In genomic region chr15:80930048-80930571, GRCm38 (mm10) we compare ENCODE assay signal across 9 mouse cellular contexts. TPM values are rescaled to one million over a fixed set of nuclear protein-coding genes. Genes with fewer than 3 reads are reported as not detected.
A peak's percentile ranks its signal among the peaks of the same experiment; 100 is the strongest.
DNase-seq lines count a peak whose midpoint lies in the region; ATAC-seq and TF ChIP-seq lines count a peak whose summit lies in the region.
"Had no signal": no experiment of that assay in that cellular context is flagged by ENCODE, and none has a peak within 500 bp of the region (broad histone marks: within the 10 kb centered on the region; RNA-seq: fewer than 3 reads in every experiment).

No protein-coding gene starts in this region.

- WGBS in heart, embryonic 13.5 days, result 24% methylated on average over 13 of the region's 16 CpGs
- WGBS in embryonic facial prominence, embryonic 12.5 days, result 3% methylated on average over 14 of the region's 16 CpGs

- intact Hi-C loops in heart, postnatal 14 days (cut with DNase I), result no loop called here
- intact Hi-C loops in left cerebral cortex, postnatal 10 days (cut with DNase I), result no loop called here

- no peak overlapping the region for H3K9ac ChIP-seq in heart, embryonic 13.5 days
- no peak overlapping the region for H3K9ac ChIP-seq in ES-E14 (ENCODE audit: insufficient read depth, low read depth, low read length, poor library complexity, severe bottlenecking)
- no peak overlapping the region for H3K9ac ChIP-seq in embryonic facial prominence, embryonic 12.5 days

- no peak for DNase-seq in heart, postnatal 14 days
- no peak for DNase-seq in ES-E14 (ENCODE audit: low read depth, low spot score)
- peak; percentile 17 for DNase-seq in lung, postnatal 36 days
- no peak for DNase-seq in left cerebral cortex, postnatal 10 days (ENCODE audit: extremely low spot score in 1 of 2, low spot score in 2 of 2)
- DNase-seq in ovary, postnatal 14 days (ENCODE audit: low spot score), result no peak
- DNase-seq in heart, adult 9 months (ENCODE audit: low spot score in 2 of 2), result no peak
- DNase-seq: cerebellum, adult 11 months had no signal

- peaks cover 5% of the 10 kb centered on the region for H3K4me1 ChIP-seq in heart, embryonic 13.5 days
- peaks cover 5 to 14% of the 10 kb centered on the region in 2 experiments; a peak in 3 of 4 replicates for H3K4me1 ChIP-seq in ES-E14 (ENCODE audit: control insufficient read depth in 2 of 2, insufficient read depth in 2 of 2, low read length in 2 of 2, poor library complexity in 1 of 2)
- H3K4me1 ChIP-seq in embryonic facial prominence, embryonic 12.5 days, result peaks cover 7% of the 10 kb centered on the region; the same call in 1 of the 2 replicates

- H3K9me3 ChIP-seq in heart, embryonic 13.5 days, result no peaks in the 10 kb centered on the region
- no peaks in the 10 kb centered on the region for H3K9me3 ChIP-seq in ES-E14 (ENCODE audit: control insufficient read depth, insufficient read depth, low read depth, low read length)
- H3K9me3 ChIP-seq in embryonic facial prominence, embryonic 12.5 days, result no peaks in the 10 kb centered on the region

- in situ Hi-C loops in ES-E14 (cut with MboI; ENCODE audit: low sequenced_read_pairs in 2 of 2, unreplicated experiment in 2 of 2), result no loop called here

- H3K4me3 ChIP-seq in heart, embryonic 13.5 days, result no peak overlapping the region
- H3K4me3 ChIP-seq in ES-E14 (ENCODE audit: insufficient read depth in 1 of 2, low read depth in 1 of 2, low read length in 2 of 2, poor library complexity in 1 of 2, severe bottlenecking in 1 of 2), result peak overlapping the region; percentile 2 to 12; a peak in 1 of 4 replicates
- no peak overlapping the region for H3K4me3 ChIP-seq in embryonic facial prominence, embryonic 12.5 days

- peak overlapping the region; percentile 20; the same call in 1 of the 2 replicates for H3K27ac ChIP-seq in heart, embryonic 13.5 days (replicated peaks)
- 0 out of 2 replicates have a peak overlapping the region, but pooled peaks have one; percentile 43 for H3K27ac ChIP-seq in ES-E14 (ENCODE audit: insufficient read depth, low read depth, low read length, poor library complexity, severe bottlenecking)
- peak overlapping the region; percentile 80 for H3K27ac ChIP-seq in embryonic facial prominence, embryonic 12.5 days

- H3K4me2 ChIP-seq in heart, embryonic 13.5 days, result no peak overlapping the region
- peak overlapping the region; percentile 27 for H3K4me2 ChIP-seq in embryonic facial prominence, embryonic 12.5 days (replicated peaks)

- no peaks in the 10 kb centered on the region for H3K27me3 ChIP-seq in heart, embryonic 13.5 days (replicated peaks)
- no peaks in the 10 kb centered on the region for H3K27me3 ChIP-seq in embryonic facial prominence, embryonic 12.5 days

- peaks cover 82% of the 10 kb centered on the region for H3K36me3 ChIP-seq in heart, embryonic 13.5 days
- peaks cover 12% of the 10 kb centered on the region; the same call in 1 of the 2 replicates for H3K36me3 ChIP-seq in ES-E14 (ENCODE audit: control insufficient read depth, insufficient read depth, low read length, poor library complexity, severe bottlenecking)
- peaks cover 47% of the 10 kb centered on the region for H3K36me3 ChIP-seq in embryonic facial prominence, embryonic 12.5 days

- no peak for ATAC-seq in heart, embryonic 13.5 days (ENCODE audit: extremely low read depth, insufficient number of reproducible peaks, low FRiP score, low TSS enrichment)
- ATAC-seq in embryonic facial prominence, embryonic 12.5 days (ENCODE audit: insufficient number of reproducible peaks, insufficient read depth, low FRiP score, low TSS enrichment), result no peak

TF ChIP-seq in ES-E14, 5 proteins besides CTCF, POLR2A, EP300 and RAD21:
- TF ChIP-seq ZNF384 (IDR thresholded peaks at IDR 0.05; ENCODE audit: low read depth, low read length) (peak; percentile 79; the same call in 1 of the 2 replicates), MAFK (IDR thresholded peaks at IDR 0.05; ENCODE audit: insufficient read depth, low read depth, low read length) (no peak), CHD2 (IDR thresholded peaks at IDR 0.05; ENCODE audit: low read depth, low read length) (no peak)
TF ChIP-seq in ES-E14: peak in this region for 1.

RNA-seq across cellular contexts. Expression of gene Adsl, which starts 18.2 kb away (rescaled TPM):
- polyA plus RNA-seq in heart, embryonic 13.5 days (2015; fragmentation: Nextera tagmentation; extraction: Ambion mirVana), result 144 and 153 TPM in 2 replicates
- total RNA-seq in heart, postnatal 14 days (2021), result 10 to 100 TPM; 84.9 to 94.4 TPM
- total RNA-seq in ES-E14 (2012; rRNA removed), result 124 and 166 TPM in 2 replicates
- 165 and 170 TPM in 2 replicates for polyA plus RNA-seq in embryonic facial prominence, embryonic 12.5 days (2016; fragmentation: Nextera tagmentation; extraction: Ambion mirVana)
- 10 to 100 TPM; 29.3 to 33.0 TPM for total RNA-seq in left cerebral cortex, postnatal 10 days (2021)

RNA-seq across cellular contexts. Expression of gene Sgsm3, which starts 47.5 kb away (rescaled TPM):
- polyA plus RNA-seq in heart, embryonic 13.5 days (2015; fragmentation: Nextera tagmentation; extraction: Ambion mirVana), result 14.2 and 17.3 TPM in 2 replicates
- total RNA-seq in heart, postnatal 14 days (2021), result 10 to 100 TPM in 1 of 2 experiments, 1 to 10 TPM in 1; 9.8 to 10.9 TPM
- total RNA-seq in ES-E14 (2012; rRNA removed), result 51.6 and 71.9 TPM in 2 replicates
- polyA plus RNA-seq in embryonic facial prominence, embryonic 12.5 days (2016; fragmentation: Nextera tagmentation; extraction: Ambion mirVana), result 29.4 and 31.7 TPM in 2 replicates
- 10 to 100 TPM; 79.1 to 80.8 TPM for total RNA-seq in left cerebral cortex, postnatal 10 days (2021)

Comparison
In these comparisons a context has a peak if more than half of its experiments do, and no peak if none do; other contexts are left out.
1. H3K27ac ChIP-seq: peak in every context shown above with its lines; median percentile 80 in embryonic facial prominence, embryonic 12.5 days; 43 in ES-E14; 20 in heart, embryonic 13.5 days.
2. H3K4me3 ChIP-seq: peak in ES-E14 (2 of 2); none in heart, embryonic 13.5 days (single experiment) and embryonic facial prominence, embryonic 12.5 days (single experiment).